Mouse (Mus musculus): Measurements from ENCODE around the gene Mef2d. TPM values are rescaled to one million over a fixed set of nuclear protein-coding genes. Genes with fewer than 3 reads are reported as not detected.

The Mef2d gene
- polyA plus RNA-seq, 1 experiment from 2014 or later: 21.8 TPM

- H3K9me3 ChIP-seq (ENCODE audit: control insufficient read depth, low read length): no peaks in the 10 kb centered on the region
- H3K4me2 ChIP-seq (replicated peaks; ENCODE audit: low read depth, low read length): no peak overlapping the region
- ATAC-seq (ENCODE audit: low FRiP score, low TSS enrichment): no peak
- H3K27ac ChIP-seq (ENCODE audit: low read depth, low read length): no peak overlapping the region
- peaks cover 4% of the 10 kb centered on the region; the same call in 1 of the 2 replicates for H3K4me1 ChIP-seq (ENCODE audit: control insufficient read depth, insufficient read depth, low read length)
- no peaks in the 10 kb centered on the region for H3K27me3 ChIP-seq (ENCODE audit: control insufficient read depth, insufficient read depth, low read length)
- H3K36me3 ChIP-seq (ENCODE audit: control insufficient read depth, insufficient read depth, low read length): no peaks in the 10 kb centered on the region
- WGBS: 70% methylated on average over 2 of the region's 2 CpGs
- H3K4me3 ChIP-seq (ENCODE audit: low read length): no peak overlapping the region
- no peak overlapping the region for H3K9ac ChIP-seq (ENCODE audit: low read depth, low read length)
Observed at GRCm38 (mm10) chr3:88132492-88132891, 9.7 kb upstream of the Mef2d start.

DNA sequence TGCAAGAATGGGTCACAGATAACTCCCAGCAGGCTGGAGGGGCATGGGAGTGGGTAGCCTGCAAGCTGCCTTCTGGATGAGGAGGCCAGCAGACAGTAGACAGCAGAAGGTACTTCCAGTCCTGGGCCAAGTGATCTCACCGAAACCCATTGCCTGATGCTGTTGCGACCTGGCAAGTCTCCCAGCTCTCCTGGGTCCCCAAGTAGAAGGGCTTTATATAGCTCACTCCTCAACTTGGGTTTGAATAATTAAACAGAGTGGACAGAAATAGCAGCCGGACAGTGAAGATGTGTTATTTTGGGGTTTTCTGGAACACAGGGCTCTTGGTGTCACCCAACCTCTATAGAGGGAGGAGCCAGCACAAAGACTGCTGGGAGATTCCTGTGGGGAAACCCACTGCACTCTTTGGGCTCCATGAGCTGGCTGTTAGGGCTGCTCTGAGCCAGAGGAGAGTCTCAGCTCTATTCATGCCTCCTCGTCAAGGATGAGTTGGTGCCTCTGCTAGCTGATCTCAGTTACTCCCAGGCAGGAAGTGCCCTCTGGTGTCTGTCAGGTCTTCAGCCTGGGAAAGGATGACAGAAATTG is 8.9 kb upstream of the Mef2d start:
- H3K27me3 ChIP-seq (ENCODE audit: control insufficient read depth, insufficient read depth, low read length): no peaks in the 10 kb centered on the region
- no peaks in the 10 kb centered on the region for H3K36me3 ChIP-seq (ENCODE audit: control insufficient read depth, insufficient read depth, low read length)
- no peaks in the 10 kb centered on the region for H3K9me3 ChIP-seq (ENCODE audit: control insufficient read depth, low read length)
- ATAC-seq (ENCODE audit: low FRiP score, low TSS enrichment): no peak
- H3K27ac ChIP-seq (ENCODE audit: low read depth, low read length): no peak overlapping the region
- no peak overlapping the region for H3K9ac ChIP-seq (ENCODE audit: low read depth, low read length)
- H3K4me3 ChIP-seq (ENCODE audit: low read length): no peak overlapping the region
- H3K4me1 ChIP-seq (ENCODE audit: control insufficient read depth, insufficient read depth, low read length): peaks cover 4% of the 10 kb centered on the region; the same call in 1 of the 2 replicates
- WGBS: 64% methylated on average over 4 of the region's 4 CpGs
- H3K4me2 ChIP-seq (replicated peaks; ENCODE audit: low read depth, low read length): no peak overlapping the region

DNA sequence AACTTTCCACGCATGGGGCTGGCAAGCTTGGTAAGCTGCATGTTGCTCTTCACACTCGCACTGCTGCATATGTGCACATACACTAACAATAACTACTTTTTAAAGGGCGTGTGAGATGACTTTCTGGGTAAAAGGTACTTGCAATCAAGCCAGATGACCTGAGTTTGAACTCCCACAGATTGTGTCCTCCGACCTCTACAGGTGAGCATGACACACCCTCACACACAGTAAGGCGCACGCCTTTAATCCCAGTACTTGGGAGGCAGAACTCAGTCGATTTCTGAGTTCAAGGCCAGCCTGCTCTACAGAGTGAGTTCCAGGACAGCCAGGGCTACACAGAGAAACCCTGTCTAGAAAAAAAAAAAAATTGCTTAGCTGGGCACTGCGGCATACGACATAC is 5.8 kb upstream of the Mef2d start:
- Histone ChIP-seq H3K36me3 (ENCODE audit: control insufficient read depth, insufficient read depth, low read length) (no peaks in the 10 kb centered on the region), H3K4me3 (ENCODE audit: low read length) (no peak overlapping the region), H3K27me3 (ENCODE audit: control insufficient read depth, insufficient read depth, low read length) (no peaks in the 10 kb centered on the region), H3K27ac (ENCODE audit: low read depth, low read length) (no peak overlapping the region), H3K9ac (ENCODE audit: low read depth, low read length) (no peak overlapping the region), H3K9me3 (ENCODE audit: control insufficient read depth, low read length) (no peaks in the 10 kb centered on the region), H3K4me2 (replicated peaks; ENCODE audit: low read depth, low read length) (no peak overlapping the region), H3K4me1 (ENCODE audit: control insufficient read depth, insufficient read depth, low read length) (peaks cover 22% of the 10 kb centered on the region)
- WGBS: 87% methylated on average over 9 of the region's 9 CpGs
- no peak for ATAC-seq (ENCODE audit: low FRiP score, low TSS enrichment)

DNA sequence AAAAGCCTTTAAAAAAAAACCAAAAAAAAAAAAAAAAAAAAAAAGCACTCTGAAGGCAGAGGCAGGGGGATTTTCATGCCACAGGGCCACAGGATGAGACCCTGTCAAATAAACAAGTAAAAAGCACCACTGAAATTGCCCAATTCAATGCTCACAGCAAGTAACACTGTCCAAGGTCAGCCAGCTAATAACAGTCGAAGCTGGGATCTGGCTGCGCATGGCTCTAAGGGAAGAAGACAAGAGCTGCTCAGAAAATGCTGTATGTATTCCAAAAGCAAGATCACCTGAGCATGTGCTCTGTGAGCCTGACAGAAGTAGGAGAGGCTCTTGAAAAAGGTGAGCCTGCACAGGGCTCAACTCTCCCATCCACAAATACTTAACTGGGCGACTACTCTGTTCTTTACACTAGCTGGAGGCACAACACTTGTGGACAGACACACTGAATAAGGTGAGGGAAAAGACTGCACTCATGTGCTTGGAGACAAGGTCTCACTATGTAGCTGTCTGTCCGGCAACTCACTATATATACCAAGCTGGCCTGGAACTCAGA is 5.2 kb upstream of the Mef2d start:
- Histone ChIP-seq H3K9me3 (ENCODE audit: control insufficient read depth, low read length) (no peaks in the 10 kb centered on the region), H3K27me3 (ENCODE audit: control insufficient read depth, insufficient read depth, low read length) (no peaks in the 10 kb centered on the region), H3K4me2 (replicated peaks; ENCODE audit: low read depth, low read length) (no peak overlapping the region; the same call in 1 of the 2 replicates), H3K9ac (ENCODE audit: low read depth, low read length) (peak overlapping the region; percentile 2; the same call in 1 of the 2 replicates), H3K27ac (ENCODE audit: low read depth, low read length) (no peak overlapping the region), H3K4me1 (ENCODE audit: control insufficient read depth, insufficient read depth, low read length) (peaks cover 26% of the 10 kb centered on the region), H3K4me3 (ENCODE audit: low read length) (no peak overlapping the region), H3K36me3 (ENCODE audit: control insufficient read depth, insufficient read depth, low read length) (no peaks in the 10 kb centered on the region)
- WGBS: 83% methylated on average over 4 of the region's 4 CpGs
- no peak for ATAC-seq (ENCODE audit: low FRiP score, low TSS enrichment)

- H3K9ac ChIP-seq (ENCODE audit: low read depth, low read length): peak overlapping the region; percentile 64; the same call in 1 of the 2 replicates
- H3K4me2 ChIP-seq (replicated peaks; ENCODE audit: low read depth, low read length): peak overlapping the region; percentile 96
- 10% methylated on average over 3 of the region's 3 CpGs for WGBS
- peaks cover 26% of the 10 kb centered on the region for H3K4me1 ChIP-seq (ENCODE audit: control insufficient read depth, insufficient read depth, low read length)
- H3K9me3 ChIP-seq (ENCODE audit: control insufficient read depth, low read length): no peaks in the 10 kb centered on the region
- no peak for ATAC-seq (ENCODE audit: low FRiP score, low TSS enrichment)
- H3K27me3 ChIP-seq (ENCODE audit: control insufficient read depth, insufficient read depth, low read length): no peaks in the 10 kb centered on the region
- H3K36me3 ChIP-seq (ENCODE audit: control insufficient read depth, insufficient read depth, low read length): no peaks in the 10 kb centered on the region
- H3K27ac ChIP-seq (ENCODE audit: low read depth, low read length): peak overlapping the region; percentile 90; the same call in 1 of the 2 replicates
- H3K4me3 ChIP-seq (ENCODE audit: low read length): peak overlapping the region; percentile 63
Observed at GRCm38 (mm10) chr3:88137821-88138220, 4.4 kb upstream of the Mef2d start.

DNA sequence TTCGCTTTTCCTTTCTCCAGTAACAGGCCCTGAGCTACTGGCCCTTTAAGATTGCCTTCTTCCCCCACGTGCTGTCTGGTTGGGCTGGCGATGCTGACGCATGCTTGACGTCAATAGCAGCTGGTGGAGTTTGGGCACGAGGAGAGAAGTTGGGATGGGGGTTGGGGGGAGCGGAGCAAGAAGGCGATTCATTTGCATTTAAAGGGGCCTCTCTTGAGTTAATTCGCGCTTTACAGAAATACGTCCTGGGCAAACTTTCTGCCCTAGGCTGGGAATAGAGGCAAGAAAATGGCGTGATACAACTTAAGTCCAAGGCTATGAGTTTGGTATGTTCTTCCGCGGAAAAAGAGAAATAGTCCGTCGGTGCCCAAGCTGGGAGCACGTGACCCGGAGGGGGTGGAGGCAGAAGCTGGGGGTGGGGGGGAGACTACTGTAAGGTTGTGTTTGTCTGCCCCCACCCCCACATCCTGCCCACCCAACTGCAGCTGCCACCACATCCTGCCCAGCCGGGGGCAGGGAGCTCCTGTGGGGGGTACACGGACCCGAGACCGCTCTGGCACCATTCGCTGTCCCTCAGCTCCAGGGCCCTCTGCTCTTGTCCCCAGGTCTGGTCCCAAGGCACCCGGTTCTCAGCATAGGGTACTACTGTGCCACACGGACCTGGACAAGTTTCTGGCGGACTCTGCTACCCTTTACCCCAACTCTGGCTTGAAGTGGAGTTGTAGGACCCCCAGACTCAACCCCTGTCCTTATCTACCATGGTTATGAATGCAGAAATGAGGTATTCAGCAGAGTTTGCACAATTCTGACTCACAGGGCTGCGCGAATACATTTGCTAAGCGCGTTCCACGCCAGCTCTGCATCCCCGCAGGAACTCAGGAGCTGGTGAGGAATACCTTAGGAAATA is 3.6 kb upstream of the Mef2d start:
- peak overlapping the region; percentile 63 for H3K4me3 ChIP-seq (ENCODE audit: low read length)
- peak overlapping the region; percentile 90 for H3K27ac ChIP-seq (ENCODE audit: low read depth, low read length)
- no peaks in the 10 kb centered on the region for H3K36me3 ChIP-seq (ENCODE audit: control insufficient read depth, insufficient read depth, low read length)
- peak; percentile 67 for ATAC-seq (ENCODE audit: low FRiP score, low TSS enrichment)
- H3K4me2 ChIP-seq (replicated peaks; ENCODE audit: low read depth, low read length): peak overlapping the region; percentile 96
- H3K9ac ChIP-seq (ENCODE audit: low read depth, low read length): peak overlapping the region; percentile 64
- H3K27me3 ChIP-seq (ENCODE audit: control insufficient read depth, insufficient read depth, low read length): no peaks in the 10 kb centered on the region
- no peaks in the 10 kb centered on the region for H3K9me3 ChIP-seq (ENCODE audit: control insufficient read depth, low read length)
- H3K4me1 ChIP-seq (ENCODE audit: control insufficient read depth, insufficient read depth, low read length): peaks cover 29% of the 10 kb centered on the region
- under 1% methylated on average over 32 of the region's 32 CpGs for WGBS

DNA sequence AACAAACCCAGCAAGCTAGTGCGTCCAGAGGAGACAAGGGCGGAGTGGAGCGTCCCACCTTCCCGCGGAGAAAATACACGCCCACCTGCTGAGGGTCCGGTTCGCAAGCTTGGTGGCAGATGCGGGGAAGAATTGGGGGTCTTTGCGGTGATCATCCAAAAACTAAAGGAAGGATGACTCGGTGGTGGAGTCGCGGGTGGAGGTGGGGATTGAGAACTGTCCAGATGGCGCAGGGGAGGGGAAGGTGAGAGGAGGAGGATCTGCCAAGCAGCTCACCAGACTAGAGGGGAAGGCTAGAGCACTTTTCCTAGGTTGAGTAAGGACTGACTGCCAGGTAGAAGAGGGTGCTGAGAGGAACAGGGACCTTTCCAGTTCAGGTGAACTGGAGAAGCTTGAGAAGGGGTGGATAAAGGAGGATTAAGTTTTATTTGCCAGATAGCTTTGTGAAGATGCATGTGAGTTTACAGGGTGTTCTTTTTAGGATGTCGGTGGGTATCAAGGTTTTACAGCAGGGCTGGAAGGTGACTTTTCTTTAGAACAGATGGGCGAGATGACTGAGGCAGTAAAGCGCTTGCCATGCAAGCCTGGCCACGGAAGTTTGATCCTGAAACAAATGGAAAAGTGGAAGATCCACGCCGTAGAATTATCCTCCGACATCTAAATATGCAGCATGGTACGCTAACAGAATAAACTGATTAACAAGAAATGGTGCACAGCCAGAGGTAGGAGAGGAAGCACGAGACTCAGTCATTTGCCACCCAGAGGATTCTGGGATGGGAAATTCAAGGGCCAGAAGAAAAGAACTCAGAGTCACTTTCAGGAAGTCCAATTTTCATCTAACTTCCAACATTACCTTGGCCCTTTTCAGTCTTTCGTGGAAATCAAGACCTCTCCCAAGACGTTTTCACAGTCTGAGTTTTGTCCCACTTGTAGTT is 2.7 kb upstream of the Mef2d start:
- WGBS: 13% methylated on average over 25 of the region's 25 CpGs
- Histone ChIP-seq H3K4me2 (replicated peaks; ENCODE audit: low read depth, low read length) (peak overlapping the region; percentile 96), H3K9me3 (ENCODE audit: control insufficient read depth, low read length) (no peaks in the 10 kb centered on the region), H3K27ac (ENCODE audit: low read depth, low read length) (peak overlapping the region; percentile 90), H3K9ac (ENCODE audit: low read depth, low read length) (peak overlapping the region; percentile 64), H3K4me1 (ENCODE audit: control insufficient read depth, insufficient read depth, low read length) (peaks cover 38% of the 10 kb centered on the region), H3K4me3 (ENCODE audit: low read length) (peak overlapping the region; percentile 63), H3K27me3 (ENCODE audit: control insufficient read depth, insufficient read depth, low read length) (no peaks in the 10 kb centered on the region), H3K36me3 (ENCODE audit: control insufficient read depth, insufficient read depth, low read length) (no peaks in the 10 kb centered on the region)
- no peak for ATAC-seq (ENCODE audit: low FRiP score, low TSS enrichment)

DNA sequence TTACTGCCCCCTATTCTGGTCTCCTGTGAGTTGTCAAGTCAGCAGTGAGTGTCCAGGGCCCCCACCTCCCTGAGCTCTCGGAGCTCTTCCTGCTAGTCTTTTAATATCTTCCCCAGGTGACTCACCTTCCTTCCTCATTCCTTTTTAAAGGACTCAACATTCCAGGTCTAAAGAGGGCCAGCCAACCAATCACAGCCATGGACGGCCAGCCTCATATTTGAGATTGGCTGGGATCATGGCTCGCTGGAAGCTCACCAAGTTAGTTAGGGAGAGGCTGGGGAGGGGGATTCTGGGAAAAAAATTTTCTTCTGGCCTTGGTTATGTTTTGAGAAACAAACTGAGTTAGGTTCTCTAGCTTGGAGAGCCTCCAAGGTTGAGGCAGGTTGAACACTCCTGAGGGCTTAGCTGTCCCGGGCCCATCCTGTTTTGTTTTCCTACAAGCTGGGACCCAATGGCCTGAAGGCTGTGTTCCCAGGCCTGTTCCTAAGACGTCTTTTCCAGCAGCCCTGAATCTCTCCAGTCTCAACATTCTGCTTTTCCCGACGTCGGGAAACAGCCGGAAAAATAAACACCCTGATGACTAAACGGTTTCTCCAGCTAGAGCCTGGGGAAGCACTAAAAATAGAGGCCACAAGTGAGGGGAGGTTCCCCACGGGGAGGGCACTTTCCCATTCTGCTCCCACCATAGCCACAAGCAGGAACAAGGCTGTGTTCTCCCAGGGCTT is 1.8 kb upstream of the Mef2d start:
- Histone ChIP-seq H3K4me1 (ENCODE audit: control insufficient read depth, insufficient read depth, low read length) (peaks cover 46% of the 10 kb centered on the region), H3K27me3 (ENCODE audit: control insufficient read depth, insufficient read depth, low read length) (no peaks in the 10 kb centered on the region), H3K9me3 (ENCODE audit: control insufficient read depth, low read length) (no peaks in the 10 kb centered on the region), H3K4me2 (replicated peaks; ENCODE audit: low read depth, low read length) (peak overlapping the region; percentile 96), H3K27ac (ENCODE audit: low read depth, low read length) (peak overlapping the region; percentile 98), H3K4me3 (ENCODE audit: low read length) (no peak overlapping the region; the same call in 1 of the 2 replicates), H3K36me3 (ENCODE audit: control insufficient read depth, insufficient read depth, low read length) (no peaks in the 10 kb centered on the region), H3K9ac (ENCODE audit: low read depth, low read length) (no peak overlapping the region)
- WGBS: 10% methylated on average over 11 of the region's 11 CpGs
- ATAC-seq (ENCODE audit: low FRiP score, low TSS enrichment): no peak
